Mouse (Mus musculus): Measurements from ENCODE around the gene Chil6.

The Chil6 gene

GRCm38 (mm10) chr3:106406082-106406481 is at the start of gene Chil6:
Gene Chil6 (minus strand): TSS chr3:106406182.
- DNase-seq (ENCODE audit: low read depth, low spot score) = no peak

GRCm38 (mm10) chr3:106452616-106453015 is 46.6 kb upstream of the Chil6 start:
- DNase-seq (ENCODE audit: low read depth, low spot score) = no peak

GRCm38 (mm10) chr3:106449567-106449966 is 43.6 kb upstream of the Chil6 start:
- no peak for DNase-seq (ENCODE audit: low read depth, low spot score)

GRCm38 (mm10) chr3:106448995-106449394 is 43.0 kb upstream of the Chil6 start:
- no peak for DNase-seq (ENCODE audit: low read depth, low spot score)

GRCm38 (mm10) chr3:106448571-106448970 is 42.6 kb upstream of the Chil6 start:
- peak; percentile 67 for DNase-seq (ENCODE audit: low read depth, low spot score)

All from forelimb bud, embryonic 11.5 days (tissue).